Mouse (Mus musculus): ENCODE results near the gene Ak5.
"Not testable (repeated sequence)": the region's sequence is repeated elsewhere in the genome, so short reads cannot be mapped to it uniquely, and the experiment has no call there.

Gene Ak5

GRCm38 (mm10) chr3:152625061-152625820, 42.9 kb downstream of the Ak5 start:
- DNase-seq (ENCODE audit: low read depth, low spot score) = no peak

GRCm38 (mm10) chr3:152620534-152620933, 47.6 kb downstream of the Ak5 start:
- DNase-seq (ENCODE audit: low read depth, low spot score) = no peak

- no peak for DNase-seq (ENCODE audit: low read depth, low spot score)
Observed at GRCm38 (mm10) chr3:152620058-152620457, 48.1 kb downstream of the Ak5 start.

GRCm38 (mm10) chr3:152609076-152609475, 59.1 kb downstream of the Ak5 start:
- no peak for DNase-seq (ENCODE audit: low read depth, low spot score)

GRCm38 (mm10) chr3:152605849-152606248, 62.3 kb downstream of the Ak5 start:
- DNase-seq (ENCODE audit: low read depth, low spot score) = no peak

GRCm38 (mm10) chr3:152599679-152600078, 68.5 kb downstream of the Ak5 start:
- no peak for DNase-seq (ENCODE audit: low read depth, low spot score)

- no peak for DNase-seq (ENCODE audit: low read depth, low spot score)
Observed at GRCm38 (mm10) chr3:152596406-152597050, 71.6 kb downstream of the Ak5 start.

GRCm38 (mm10) chr3:152592767-152593425, 75.3 kb downstream of the Ak5 start:
- no peak for DNase-seq (ENCODE audit: low read depth, low spot score)

- DNase-seq (ENCODE audit: low read depth, low spot score) = no peak
Observed at GRCm38 (mm10) chr3:152590491-152590890, 77.7 kb downstream of the Ak5 start.

- not testable (repeated sequence) for DNase-seq (ENCODE audit: low read depth, low spot score)
Observed at GRCm38 (mm10) chr3:152589101-152589500, 79.1 kb downstream of the Ak5 start.

GRCm38 (mm10) chr3:152587007-152587406, 81.2 kb downstream of the Ak5 start:
- DNase-seq (ENCODE audit: low read depth, low spot score) = no peak

GRCm38 (mm10) chr3:152586191-152586590, 82.0 kb downstream of the Ak5 start:
- no peak for DNase-seq (ENCODE audit: low read depth, low spot score)

- no peak for DNase-seq (ENCODE audit: low read depth, low spot score)
Observed at GRCm38 (mm10) chr3:152585581-152585980, 82.6 kb downstream of the Ak5 start.

GRCm38 (mm10) chr3:152583033-152583432, 85.1 kb downstream of the Ak5 start:
- DNase-seq (ENCODE audit: low read depth, low spot score) = no peak

GRCm38 (mm10) chr3:152581853-152582252, 86.3 kb downstream of the Ak5 start:
- not testable (repeated sequence) for DNase-seq (ENCODE audit: low read depth, low spot score)

- no peak for DNase-seq (ENCODE audit: low read depth, low spot score)
Observed at GRCm38 (mm10) chr3:152579984-152580591, 88.1 kb downstream of the Ak5 start.

GRCm38 (mm10) chr3:152578282-152579228, 89.6 kb downstream of the Ak5 start:
- DNase-seq (ENCODE audit: low read depth, low spot score) = no peak

GRCm38 (mm10) chr3:152577763-152578162, 90.4 kb downstream of the Ak5 start:
- no peak for DNase-seq (ENCODE audit: low read depth, low spot score)

GRCm38 (mm10) chr3:152577273-152577672, 90.9 kb downstream of the Ak5 start:
- DNase-seq (ENCODE audit: low read depth, low spot score) = no peak

GRCm38 (mm10) chr3:152569242-152569605, 98.9 kb downstream of the Ak5 start:
- DNase-seq (ENCODE audit: low read depth, low spot score) = no peak
